Mouse (Mus musculus): ENCODE results near the gene Rfxap.

Gene Rfxap

DNA sequence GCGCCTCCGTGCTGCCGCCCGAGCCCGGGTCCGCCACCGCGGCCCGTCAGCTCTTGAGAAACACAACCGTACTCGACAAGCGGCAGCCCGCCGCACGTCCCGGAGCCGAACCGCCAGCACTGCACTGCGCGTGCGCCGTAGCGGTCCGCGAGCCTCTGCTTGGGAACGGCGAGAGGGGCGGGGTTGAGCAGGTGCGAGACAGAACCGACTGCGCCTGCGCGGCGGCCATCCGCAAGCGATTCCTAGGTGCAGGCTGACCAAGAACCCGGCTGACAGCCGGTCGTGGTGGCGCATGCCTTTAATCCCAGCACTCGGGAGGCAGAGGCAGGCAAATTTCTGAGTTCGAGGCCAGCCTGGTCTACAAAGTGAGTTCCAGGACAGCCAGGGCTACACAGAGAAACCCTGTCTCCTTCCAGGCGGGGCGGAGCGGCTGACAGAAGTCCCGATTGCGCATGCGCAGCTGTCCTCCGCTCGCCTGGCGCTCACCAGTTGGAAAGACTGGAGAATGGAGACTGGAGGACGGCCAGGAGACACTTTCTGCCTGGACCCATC lies at the start of gene Rfxap:
Gene Rfxap, minus strand, starts transcription at position 126 of the 552 bp plus-strand sequence.
- peak; percentile 78 for DNase-seq (ENCODE audit: low read depth, low spot score)

- DNase-seq (ENCODE audit: low read depth, low spot score) = no peak
Measured at GRCm38 (mm10) chr3:54835421-54835820, 27.8 kb upstream of the Rfxap start.

- DNase-seq (ENCODE audit: low read depth, low spot score) = no peak
Measured at GRCm38 (mm10) chr3:54832491-54832890, 24.9 kb upstream of the Rfxap start.

GRCm38 (mm10) chr3:54822526-54822925 lies 14.9 kb upstream of the Rfxap start:
- no peak for DNase-seq (ENCODE audit: low read depth, low spot score)

DNA sequence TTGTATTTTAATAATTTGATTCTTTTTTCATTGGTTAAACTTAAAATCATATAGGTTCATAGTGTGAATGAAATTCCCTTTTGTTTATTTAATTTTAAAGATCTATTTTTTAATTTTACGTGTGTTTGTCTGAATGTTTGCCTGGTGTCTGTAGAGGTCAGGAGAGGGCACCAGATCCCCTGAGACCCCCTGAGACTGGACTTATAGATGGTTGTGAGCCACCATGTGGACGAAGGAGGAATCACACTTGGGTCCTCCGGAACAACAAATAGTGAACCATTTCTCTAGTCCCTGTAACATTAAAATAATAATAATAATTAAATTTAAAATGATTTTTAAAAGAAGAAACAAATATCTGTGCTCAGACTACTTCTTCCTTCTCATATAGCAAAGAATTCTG lies 7.7 kb upstream of the Rfxap start:
- DNase-seq (ENCODE audit: low read depth, low spot score) = no peak

- DNase-seq (ENCODE audit: low read depth, low spot score) = no peak
Measured at GRCm38 (mm10) chr3:54814622-54815021, 7.0 kb upstream of the Rfxap start.

- DNase-seq (ENCODE audit: low read depth, low spot score) = no peak
Measured at GRCm38 (mm10) chr3:54813418-54813988, 5.9 kb upstream of the Rfxap start.

DNA sequence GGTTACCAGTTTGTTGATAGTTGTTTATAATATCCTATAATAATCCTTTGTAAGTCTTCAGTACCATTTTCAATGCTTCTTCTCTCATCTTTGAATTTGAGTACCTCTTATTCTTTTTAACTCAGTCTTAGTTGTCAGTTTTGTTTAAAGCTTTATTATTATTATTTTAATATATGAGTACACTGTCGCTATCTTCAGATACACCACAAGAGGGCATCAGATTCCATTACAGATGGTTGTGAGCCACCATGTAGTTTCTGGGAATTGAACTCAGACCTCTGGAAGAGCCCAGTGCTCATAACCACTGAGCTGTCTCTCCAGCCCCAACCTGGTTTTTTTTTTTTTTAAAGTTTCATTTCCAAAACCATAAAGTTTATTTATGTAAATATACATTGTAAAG lies 4.0 kb upstream of the Rfxap start:
- DNase-seq (ENCODE audit: low read depth, low spot score) = no peak

- no peak for DNase-seq (ENCODE audit: low read depth, low spot score)
Measured at GRCm38 (mm10) chr3:54809111-54809510, 1.5 kb upstream of the Rfxap start.

DNA sequence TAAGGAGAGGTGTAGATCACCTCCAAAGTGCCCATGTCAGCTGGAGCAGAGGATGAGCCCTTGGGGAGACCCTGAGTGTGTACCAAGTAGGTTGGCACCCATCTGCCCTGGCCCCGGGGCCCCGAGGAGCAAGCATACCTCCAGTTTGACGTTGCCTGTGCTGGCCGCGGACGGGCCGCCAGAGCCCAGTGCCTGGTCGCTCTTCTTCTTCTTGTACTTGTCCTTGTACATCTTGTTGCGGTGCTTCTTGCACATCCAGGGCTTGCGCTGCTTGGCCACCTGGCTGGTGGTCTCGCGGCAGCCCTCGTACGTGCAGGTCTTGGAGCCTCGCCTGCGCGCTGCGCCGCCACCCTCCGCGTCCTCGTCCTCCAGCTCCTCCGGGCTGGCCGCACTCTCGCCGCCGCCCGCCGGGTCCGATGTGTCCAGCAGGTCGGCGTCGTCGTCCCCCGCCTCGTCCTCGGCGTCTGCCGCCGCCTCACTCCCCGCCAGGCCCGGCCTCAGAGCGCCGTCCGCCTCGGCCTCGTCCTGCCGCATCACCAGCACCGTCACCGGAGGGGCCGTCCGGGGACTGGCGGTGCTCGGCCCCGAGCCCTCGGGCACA lies 430 bp downstream of the Rfxap start:
- DNase-seq (ENCODE audit: low read depth, low spot score) = no peak

DNA sequence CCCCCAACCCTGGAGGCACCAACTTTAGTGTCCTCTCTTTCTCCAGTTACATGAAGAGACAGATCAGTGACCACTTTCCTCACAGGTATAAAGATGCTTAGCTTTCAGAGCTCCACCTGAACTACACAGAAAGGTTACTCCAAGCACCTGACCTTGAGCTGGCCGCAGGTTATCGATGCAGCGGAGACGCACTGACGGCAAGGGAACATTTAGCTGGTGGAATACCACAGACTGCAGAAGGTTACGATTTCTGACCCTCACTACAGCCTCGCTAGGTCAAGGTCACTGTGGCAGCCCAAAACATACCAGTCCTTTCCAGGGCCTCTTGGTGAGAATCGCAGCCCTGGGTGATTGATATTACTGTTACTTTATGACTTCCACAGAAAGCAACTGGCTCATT lies 3.9 kb downstream of the Rfxap start:
- no peak for DNase-seq (ENCODE audit: low read depth, low spot score)

GRCm38 (mm10) chr3:54797211-54797610 lies 10.4 kb downstream of the Rfxap start:
- DNase-seq (ENCODE audit: low read depth, low spot score) = peak; percentile 56

- DNase-seq (ENCODE audit: low read depth, low spot score) = no peak
Measured at GRCm38 (mm10) chr3:54795806-54796205, 11.8 kb downstream of the Rfxap start.

GRCm38 (mm10) chr3:54795379-54795778 lies 12.2 kb downstream of the Rfxap start:
- DNase-seq (ENCODE audit: low read depth, low spot score) = no peak

GRCm38 (mm10) chr3:54793762-54794161 lies 13.8 kb downstream of the Rfxap start:
- no peak for DNase-seq (ENCODE audit: low read depth, low spot score)

- DNase-seq (ENCODE audit: low read depth, low spot score) = no peak
Measured at GRCm38 (mm10) chr3:54791822-54792677, 15.5 kb downstream of the Rfxap start.

DNA sequence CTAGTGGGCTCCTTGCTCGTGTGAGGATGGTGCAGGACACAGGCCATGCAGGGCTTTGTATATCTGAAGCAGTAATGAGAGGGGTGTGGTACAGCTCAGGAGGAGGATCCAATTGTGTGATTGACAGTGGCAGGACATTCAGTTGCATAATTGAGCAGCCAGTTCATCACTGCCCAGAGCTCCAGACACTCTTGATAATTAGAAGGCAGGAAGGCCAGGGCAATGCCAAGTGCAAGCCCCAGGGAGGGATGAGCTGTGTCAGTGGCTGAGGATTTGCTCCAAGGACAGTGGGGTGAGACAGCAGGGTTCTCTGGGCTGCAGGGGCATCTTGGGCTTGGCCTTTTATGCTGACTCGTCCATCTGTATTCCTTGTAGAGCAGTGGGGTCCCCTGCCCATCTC lies 17.0 kb downstream of the Rfxap start:
- DNase-seq (ENCODE audit: low read depth, low spot score) = no peak

- no peak for DNase-seq (ENCODE audit: low read depth, low spot score)
Measured at GRCm38 (mm10) chr3:54775989-54776631, 31.5 kb downstream of the Rfxap start.

GRCm38 (mm10) chr3:54773613-54774012 lies 34.0 kb downstream of the Rfxap start:
- DNase-seq (ENCODE audit: low read depth, low spot score) = no peak

- no peak for DNase-seq (ENCODE audit: low read depth, low spot score)
Measured at GRCm38 (mm10) chr3:54769349-54770275, 38.0 kb downstream of the Rfxap start.

- no peak for DNase-seq (ENCODE audit: low read depth, low spot score)
Measured at GRCm38 (mm10) chr3:54768592-54768991, 39.0 kb downstream of the Rfxap start.
